Mouse (Mus musculus) urinary bladder, postnatal 25 days (tissue): Measurements from ENCODE around the gene Elp5.
"Not testable (repeated sequence)": the region's sequence is repeated elsewhere in the genome, so short reads cannot be mapped to it uniquely, and the experiment has no call there.

Source experiments
- DNase-seq: peaks from one replicate; pipeline ENCODE4 v3.0.0; 2022; ENCODE audit warnings: low spot score

The Elp5 gene

DNA sequence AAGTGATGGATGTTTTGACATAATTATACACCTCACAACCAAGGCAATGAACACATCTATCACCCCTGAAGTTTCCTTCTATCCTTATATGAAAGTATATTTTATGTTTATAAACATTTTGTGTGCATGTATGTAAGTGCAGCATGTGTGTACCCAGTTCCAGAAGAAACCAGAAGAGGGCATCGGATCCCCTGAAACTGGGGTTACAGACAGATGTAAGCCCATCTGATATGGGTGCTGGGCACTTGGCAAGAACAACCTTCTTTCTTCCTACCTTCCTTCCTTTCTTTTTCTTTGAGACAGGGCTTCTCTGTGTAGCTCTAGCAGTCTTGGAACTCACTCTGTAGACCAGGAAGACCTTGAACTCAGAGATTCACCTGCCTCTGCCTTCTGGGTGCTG is 26.1 kb downstream of the Elp5 start:
- no peak for DNase-seq

DNA sequence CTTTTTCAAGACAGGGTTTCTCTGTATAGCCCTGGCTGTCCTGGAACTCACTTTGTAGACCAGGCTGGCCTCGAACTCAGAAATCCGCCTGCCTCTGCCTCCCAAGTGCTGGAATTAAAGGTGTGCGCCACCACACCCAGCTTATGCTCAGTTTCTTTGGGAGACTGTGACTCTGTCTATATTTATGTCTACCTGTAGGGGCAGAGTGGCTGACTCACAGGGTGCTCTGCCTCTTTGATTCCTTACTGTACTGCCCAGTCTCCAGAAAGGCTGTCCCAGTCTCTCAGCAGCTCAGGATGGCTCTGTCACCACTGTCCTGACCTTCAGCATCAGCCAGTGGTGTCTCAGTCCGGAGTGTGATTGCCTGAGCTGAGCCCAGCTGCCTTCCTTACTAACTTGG is 26.7 kb downstream of the Elp5 start:
- DNase-seq = not testable (repeated sequence)

DNA sequence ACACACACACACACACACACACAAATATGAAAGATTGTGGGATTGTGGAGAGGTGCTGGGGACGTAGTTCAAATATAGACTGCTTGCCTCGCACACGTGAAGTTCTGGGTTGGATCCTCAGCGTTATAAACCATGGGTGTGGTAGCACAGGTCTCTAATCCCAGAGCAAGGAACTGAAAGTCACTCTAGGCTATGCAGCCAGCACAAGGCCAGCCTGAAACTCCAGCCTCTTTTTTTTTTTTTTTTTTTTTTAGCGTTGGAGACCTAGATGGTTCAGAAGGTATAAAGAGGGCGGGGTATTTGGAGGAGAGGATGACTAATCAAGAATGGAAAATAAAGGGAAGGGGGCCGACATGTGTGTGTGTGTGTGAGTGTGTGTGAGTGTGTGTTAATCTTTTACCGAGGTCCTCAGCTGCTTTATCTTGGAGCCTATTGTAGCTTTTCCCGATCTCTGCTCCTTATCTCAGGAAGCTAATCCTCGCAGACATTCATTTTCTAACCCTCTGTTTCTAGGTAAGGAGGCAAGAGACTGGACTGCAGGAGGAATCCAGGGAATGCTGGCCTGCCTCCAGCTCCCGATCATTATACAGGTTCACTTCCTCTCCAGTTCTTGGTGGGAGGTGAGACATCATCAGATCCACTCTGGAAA is 28.9 kb downstream of the Elp5 start:
- DNase-seq = no peak

DNA sequence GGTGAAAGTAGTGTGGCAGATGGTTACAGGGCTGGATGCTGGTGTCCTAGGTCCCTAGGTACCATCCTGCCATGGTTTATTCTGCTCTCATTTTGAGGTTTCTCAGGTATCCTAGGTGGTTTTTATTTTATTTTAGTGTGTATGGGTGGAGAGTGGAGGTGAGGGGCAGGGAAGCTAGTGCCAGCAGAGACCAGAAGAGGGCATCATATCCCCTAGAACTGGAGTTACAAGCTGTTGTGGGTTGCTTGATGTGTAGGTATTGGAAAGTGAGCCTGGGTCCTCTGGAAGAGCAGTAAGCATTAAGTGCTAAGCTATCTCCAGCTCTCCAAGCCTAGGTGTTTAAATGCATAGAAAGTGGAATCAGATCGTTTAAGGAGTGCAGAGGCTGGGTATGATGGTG is 30.0 kb downstream of the Elp5 start:
- DNase-seq = no peak

DNA sequence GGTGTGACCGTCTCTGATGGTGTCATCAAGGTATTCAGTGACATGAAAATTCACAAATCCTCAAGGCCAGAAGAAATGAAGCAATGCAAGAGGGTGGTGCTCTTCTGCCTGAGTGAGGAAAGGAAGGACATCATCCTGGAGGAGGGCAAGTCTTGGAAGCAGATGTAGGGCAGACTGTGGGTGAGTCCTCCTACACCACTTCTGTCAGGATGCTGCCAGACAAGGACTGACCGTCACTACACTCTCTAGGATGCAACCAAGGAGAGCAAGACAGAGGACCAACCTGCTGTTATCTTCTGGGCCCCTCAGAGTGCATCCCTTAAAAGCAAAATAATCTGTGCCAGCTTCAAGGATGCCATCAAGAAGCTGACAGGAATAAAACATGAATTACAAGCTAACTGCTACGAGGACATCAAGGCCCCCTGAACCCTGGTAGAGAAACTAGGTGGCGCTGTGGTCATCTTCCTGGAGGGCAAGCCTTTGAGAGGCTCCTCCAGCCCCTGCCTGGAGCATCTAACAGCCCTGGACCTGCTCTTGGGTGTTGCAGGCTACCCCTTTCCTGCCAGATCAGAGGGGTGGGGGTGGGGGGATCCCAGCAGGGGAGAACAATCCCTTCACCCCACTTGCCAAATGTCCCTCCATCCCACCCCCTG is 31.4 kb downstream of the Elp5 start:
- DNase-seq = no peak

DNA sequence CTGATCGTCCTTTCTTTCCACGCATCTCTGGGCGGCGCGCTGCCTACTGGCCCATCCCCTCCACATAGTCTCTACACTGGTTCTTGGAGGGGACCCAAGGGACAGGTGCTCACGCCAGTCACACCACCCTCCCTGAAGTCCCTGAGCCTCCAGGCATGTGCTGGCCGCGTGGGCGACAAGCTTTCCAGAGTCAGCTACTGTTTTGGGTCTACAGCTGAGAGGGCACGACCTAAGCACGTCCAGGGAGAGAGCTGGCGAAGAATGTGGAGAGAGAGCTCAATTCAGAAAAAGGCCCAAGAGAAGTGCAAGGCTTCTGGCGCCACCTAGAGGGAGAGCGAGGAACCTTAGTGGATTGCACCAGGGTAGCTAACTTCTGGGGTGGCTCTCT is 33.6 kb downstream of the Elp5 start:
- DNase-seq = peak; percentile 78

DNA sequence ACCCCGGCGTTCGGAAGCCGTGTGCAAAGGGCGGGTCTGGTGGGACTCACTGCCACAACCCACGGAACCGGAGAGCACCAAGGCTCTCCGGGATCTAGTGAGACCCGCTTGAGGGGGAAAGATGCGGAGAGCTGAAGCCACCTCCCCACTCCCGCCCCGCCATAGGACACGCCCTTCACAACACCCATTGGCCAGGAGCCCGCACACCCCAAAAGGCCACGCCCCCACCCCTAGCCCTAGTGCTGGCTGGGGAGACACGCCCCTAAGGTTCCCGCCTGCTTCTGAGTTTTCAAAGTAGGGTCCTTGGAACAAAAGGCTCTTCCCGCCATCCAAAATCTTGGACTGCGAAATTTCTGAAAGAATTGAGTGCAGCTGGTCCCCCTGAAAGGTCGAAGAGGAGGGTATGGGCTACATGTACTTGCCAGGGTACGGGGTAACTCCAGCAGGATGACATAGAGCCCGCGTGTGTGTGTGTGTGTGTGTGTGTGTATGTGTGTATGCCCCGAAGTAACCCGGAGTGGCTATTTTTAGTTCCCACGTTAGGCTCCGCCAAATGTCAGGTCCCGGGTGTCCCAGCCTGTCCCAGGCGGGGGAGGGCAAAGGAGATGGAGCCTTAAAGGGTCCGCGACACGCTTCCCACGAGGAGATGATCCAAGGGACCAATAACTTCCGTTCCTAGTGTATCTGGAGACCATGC is 34.1 kb downstream of the Elp5 start, which contains the start of gene Slc2a4:
Gene Slc2a4, minus strand, starts transcription at position 123 of the 697 bp plus-strand sequence.
- peak; percentile 84 for DNase-seq

DNA sequence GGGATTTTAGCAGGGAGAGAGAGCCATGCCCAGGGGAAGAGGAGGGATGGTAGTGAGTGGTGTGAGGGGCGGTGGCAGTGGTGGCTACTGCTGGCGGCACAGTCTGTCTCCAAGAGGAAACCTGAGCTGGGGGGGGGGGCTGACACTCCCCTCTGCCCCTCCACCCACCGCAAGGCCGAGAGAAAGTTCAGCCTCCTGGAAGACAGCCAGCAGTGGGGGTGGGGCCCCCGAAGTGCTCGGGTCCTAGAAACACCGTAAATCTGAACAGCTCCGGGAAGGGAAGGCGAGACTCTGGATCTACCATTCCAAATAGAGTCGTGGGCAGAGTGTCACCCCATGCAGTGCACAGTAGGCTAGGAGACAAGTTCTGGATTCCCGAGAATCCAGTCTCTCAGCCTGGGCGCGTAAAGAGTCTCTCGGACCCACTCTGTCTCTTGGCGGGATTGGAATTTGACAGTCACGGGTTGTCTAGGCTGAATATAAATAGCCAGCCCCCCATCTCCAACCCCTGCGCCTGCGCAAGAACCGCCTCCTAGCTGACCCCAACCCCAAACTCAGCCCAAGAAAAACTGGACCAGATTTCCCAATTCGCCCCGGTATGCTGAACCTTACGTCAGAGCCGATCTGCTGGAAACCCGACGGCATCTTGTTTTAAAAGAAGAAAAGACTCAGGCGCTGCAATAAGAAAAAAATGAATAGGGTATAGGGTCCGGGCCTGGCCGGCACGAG is 34.8 kb downstream of the Elp5 start:
- no peak for DNase-seq

DNA sequence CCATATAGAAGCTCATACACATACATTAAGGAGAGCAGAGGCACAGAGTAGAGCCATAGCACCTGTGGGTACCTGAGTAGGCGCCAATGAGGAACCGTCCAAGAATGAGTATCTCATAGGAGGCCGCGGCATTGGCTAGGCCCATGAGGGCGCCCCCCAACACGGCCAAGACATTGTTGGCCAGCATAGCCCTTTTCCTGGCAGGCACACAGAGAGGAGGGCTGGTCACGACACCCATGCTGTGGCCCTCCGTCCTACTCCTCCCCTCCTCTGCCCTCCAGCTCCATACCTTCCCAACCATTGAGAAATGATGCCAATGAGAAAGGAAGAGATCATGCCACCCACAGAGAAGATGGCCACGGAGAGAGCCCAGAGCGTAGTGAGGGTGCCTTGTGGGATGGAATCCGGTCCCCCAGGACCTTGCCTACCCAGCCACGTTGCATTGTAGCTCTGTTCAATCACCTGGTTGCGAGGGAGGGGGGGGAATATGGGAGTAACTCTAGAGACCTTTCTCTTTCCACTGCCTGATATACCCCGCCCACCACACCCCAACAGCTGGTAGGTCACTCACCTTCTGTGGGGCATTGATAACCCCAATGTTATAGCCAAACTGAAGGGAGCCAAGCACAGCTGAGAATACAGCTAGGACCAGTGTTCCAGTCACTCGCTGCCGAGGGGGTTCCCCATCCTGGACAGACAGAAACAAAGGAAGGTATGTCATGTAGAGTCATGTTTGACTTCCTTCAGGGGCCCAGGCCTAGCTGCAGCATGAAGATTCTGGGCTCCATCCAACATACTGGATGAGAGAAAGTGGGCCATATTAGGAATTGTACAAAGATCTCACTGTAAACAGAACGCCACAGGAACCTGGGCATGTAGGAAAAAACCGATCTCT is 36.1 kb downstream of the Elp5 start:
- DNase-seq = no peak

DNA sequence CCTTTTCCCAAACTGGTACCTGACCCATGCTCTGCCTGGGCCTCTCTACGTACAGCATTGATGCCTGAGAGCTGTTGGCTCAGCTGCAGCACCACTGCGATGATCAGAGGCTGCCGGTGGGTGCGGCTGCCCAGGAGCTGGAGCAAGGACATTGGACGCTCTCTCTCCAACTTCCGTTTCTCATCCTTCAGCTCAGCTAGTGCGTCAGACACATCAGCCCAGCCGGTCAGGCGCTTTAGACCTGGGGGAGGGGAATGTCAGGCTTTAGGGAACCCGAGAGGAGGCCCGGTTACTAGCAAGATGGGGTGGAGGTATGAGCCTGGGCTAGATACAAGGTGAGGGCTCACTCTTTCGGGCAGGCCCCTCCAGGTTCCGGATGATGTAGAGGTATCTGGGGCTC is 37.1 kb downstream of the Elp5 start:
- DNase-seq = no peak

DNA sequence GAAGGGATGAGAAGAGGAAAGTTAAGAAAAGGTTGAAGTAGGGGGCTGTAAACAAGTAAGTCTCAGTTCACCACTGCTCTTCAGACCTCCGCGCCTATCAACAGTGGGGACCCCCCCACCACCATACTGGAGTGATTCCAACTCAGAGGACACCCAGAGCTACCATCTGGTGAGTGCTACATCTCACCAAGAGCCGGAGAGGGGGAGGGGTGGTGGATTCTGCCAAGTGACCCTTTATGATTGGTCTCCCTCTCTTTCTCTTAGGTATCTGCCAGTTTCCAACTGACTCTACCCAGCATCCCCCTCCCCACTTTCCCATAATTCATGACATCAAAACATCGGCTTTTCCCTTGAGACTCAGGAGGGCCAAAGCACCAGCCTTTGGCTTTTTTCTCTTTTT is 41.4 kb downstream of the Elp5 start:
- no peak for DNase-seq

DNA sequence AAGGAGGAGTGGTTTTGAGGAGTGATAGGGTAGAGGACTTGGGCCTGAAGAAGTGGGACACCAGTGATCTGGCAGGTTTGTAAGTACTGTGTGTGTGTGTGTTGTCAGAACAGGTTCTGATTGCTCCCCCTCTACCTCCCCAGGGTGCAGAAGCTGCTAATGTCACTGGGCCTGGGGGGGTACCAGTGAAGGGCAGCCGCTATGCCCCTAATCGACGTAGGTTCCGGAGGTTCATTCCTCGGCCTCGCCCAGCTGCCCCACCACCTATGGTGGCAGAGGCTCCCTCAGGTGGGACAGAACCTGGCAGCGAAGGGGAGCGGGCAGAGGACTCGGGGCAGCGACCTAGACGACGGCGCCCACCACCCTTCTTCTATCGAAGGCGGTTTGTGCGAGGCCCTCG is 42.6 kb downstream of the Elp5 start:
- DNase-seq = no peak

DNA sequence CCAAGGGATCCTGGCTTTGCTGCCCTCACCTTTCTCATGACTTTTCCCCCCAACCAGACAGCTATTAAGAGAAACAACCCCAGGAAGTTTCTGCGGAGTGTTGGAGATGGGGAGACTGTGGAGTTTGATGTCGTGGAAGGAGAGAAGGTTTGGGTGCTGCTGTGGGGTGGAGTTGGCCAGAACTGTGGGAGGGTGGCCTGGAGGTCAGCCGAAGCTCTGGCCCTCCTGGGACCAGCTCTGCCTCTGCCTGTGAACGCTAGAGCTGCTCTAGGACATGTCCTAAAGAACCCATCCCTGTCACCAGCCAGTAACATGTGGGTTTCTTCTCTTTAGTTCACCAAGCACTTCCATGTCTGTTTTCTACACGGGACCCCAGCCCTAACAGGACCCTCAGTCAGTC is 43.1 kb downstream of the Elp5 start:
- DNase-seq = no peak

DNA sequence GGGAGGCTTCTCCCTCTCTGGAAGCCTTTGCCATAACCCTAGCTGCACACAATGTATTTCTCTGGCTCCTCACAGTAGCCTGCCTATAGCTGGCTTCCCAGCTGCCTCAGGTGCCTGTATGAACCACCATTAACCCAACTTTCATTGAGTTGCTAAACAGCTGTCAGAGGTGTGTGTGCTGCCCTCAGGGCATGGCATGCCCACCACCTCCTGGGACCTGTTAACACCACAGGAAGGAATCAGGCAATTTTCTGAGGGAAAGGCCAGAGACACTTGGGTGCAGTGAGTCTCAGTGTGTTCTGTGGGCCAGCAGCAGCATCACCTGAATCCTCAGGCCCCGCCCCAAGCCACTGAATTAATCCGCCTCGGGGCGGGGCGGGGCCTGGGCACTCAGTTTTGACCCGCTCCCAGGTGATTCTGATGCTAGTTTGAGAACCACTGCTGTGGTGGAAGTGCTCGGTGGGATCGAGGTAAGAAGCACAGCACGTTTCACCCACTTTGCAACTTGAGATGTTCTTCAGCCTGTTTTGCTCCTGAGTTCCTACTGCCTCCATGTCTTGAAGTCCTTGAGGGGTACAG is 43.8 kb downstream of the Elp5 start:
- DNase-seq = no peak

DNA sequence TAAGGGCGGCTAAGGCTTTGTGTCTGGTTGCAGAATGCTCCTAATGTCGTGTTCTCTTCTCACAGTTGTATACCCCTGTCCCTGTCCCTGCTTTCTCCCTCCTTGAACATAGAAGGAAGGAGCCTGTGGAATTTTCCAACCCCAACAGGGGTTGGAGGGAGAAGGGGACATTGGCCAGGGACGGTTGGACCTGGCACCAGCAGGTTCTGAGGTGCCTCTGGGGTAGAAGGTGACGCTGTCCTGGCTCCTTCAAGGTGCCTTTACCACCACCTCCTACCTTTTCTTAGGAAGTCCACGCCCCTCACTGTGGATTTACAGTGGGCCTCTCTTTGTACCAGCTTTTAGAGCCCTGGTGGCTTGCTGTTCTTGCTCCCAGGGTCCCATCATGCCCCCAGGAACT is 44.5 kb downstream of the Elp5 start:
- no peak for DNase-seq

DNA sequence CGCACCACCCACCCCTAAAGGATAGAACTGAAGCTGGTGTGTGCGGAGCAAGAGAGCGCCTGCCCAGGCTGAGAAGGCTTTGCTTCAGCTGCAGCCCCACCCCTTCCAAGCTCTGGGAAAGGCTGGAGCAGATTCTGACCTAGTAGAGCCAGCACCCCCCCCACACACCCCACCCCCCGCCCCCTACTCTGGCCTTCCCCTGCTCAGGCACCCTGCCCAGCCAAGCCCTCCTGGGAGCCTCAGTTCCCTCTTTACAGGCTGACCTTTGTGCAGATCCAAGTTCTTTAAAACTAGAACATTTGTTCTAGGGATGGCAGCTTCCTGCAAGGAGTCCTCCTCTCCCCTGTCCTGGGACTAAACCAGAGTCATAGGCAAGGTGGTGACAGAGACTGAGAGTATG is 44.9 kb downstream of the Elp5 start:
- DNase-seq = no peak

DNA sequence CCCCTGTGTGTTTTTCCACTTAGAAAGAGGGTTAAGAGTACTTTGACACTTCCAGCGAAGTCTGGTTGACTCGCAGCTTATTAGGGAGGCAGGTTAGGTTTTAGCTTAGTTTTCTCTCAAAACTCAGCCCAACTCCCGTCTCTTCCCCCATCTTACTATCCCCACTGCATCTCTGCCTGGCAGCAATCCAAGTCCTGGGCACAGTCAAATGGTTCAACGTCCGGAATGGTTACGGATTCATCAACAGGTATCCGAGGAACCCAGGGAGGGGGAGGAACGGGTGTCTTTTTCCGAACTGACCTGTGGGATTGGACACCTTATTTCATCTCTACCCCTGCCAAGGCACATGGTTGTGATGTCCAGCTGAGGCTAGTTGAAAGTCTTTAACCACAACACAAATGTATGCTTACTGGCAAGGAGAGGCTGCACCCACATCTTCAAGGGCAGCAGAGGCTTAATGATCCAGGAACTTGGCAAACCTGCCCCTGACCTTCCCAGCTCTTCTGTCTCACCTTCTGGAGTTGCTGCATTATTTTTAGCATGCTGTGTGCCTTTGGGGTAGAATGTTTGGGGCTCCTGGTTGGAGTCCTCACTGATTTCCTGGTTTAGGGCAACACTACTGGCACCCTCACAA is 45.5 kb downstream of the Elp5 start:
- DNase-seq = no peak

DNA sequence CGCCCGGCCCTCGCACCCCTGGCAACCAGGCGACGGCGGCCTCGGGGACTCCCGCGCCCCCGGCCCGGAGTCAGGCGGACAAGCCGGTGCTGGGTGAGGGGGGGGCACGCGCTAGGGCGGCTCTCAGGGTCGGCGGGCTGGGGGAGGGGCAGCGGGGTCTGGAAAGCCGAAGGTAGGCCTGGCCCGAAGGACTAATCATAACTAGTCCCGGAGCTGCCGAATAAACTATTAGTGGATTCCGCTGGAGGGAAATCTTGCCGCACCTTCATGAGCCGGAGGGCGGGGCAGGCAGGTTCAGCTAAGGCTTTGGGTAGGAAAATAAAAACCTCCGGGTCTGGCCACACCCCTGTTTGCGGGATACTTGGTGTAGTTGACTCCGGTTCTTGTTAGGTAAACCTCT is 46.2 kb downstream of the Elp5 start:
- DNase-seq = no peak

DNA sequence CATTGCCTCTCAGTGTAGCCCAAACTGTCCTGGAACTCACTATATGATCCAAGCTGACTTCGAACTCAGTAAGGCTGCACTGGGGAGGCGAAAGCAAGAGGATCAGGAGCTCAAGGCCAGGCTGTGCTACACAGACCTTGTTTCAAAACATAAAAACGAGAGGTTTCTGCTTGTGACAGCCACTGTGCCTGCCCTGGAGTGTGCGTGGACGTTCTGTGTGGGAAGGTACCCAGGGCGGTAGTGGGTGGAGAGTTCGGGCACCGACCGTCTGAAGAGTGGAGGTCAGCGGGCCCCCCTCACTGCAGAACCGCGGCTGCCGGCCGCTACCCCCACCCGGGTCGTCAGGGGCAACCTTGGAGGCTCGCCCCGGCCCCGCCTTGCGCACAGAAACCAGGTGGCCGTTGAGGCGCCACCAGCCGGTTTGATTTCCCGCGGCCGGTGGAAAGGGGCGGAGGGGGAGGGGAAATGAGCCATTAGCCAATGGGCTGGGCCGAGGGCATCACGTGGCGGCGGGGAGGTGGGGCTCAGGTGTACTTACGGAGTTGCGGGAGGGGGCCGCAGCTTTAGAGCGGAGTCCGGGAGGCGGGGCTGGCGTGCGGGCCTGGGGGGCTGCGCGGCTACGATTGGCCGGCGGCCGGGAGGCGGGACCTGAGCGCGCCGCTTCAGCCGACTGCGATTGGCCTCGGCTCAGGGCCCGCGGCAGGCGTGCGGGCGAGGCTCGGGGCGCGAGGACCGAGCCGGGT is 47.0 kb downstream of the Elp5 start, which contains the start of gene Ybx2:
Gene Ybx2, plus strand, starts transcription at position 660 of the 743 bp plus-strand sequence.
- DNase-seq = peak; percentile 77

DNA sequence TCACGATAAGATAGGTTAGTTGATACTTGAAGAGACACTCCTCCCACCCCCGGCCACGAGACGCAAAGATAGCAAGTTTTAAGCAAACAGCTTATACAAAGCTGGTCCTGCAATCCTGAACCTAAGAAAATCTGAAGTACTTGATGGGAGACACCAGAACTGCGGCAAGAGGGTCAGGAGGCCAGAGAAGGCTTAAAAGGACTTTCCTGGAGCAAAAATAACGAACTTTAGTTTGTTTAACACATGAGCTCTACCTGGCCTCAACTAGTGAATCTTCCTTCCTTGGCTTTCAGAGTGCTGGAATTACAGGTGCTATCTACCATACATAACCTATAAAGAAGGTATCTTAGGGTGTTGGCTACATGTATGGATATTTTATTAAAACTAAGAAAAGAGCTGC is 47.6 kb downstream of the Elp5 start:
- DNase-seq = no peak
